Mouse (Mus musculus): ENCODE results near the gene Gm20388.

Gm20388 gene

GRCm38 (mm10) chr8:120191633-120192032 is 281.0 kb downstream of the Gm20388 start:
- no peak for DNase-seq (ENCODE audit: low spot score in 2 of 2)

GRCm38 (mm10) chr8:120192118-120192517 is 281.5 kb downstream of the Gm20388 start:
- DNase-seq (ENCODE audit: low spot score in 2 of 2) = no peak

- DNase-seq (ENCODE audit: low spot score in 2 of 2) = no peak
Measured at GRCm38 (mm10) chr8:120201351-120201750, 290.7 kb downstream of the Gm20388 start.

- no peak for DNase-seq (ENCODE audit: low spot score in 2 of 2)
Measured at GRCm38 (mm10) chr8:120202546-120202945, 291.9 kb downstream of the Gm20388 start.

- DNase-seq (ENCODE audit: low spot score in 2 of 2) = no peak
Measured at GRCm38 (mm10) chr8:120204736-120205360, 294.2 kb downstream of the Gm20388 start.

- no peak for DNase-seq (ENCODE audit: low spot score in 2 of 2)
Measured at GRCm38 (mm10) chr8:120205916-120206315, 295.3 kb downstream of the Gm20388 start.

- DNase-seq (ENCODE audit: low spot score in 2 of 2) = no peak
Measured at GRCm38 (mm10) chr8:120207364-120207763, 296.7 kb downstream of the Gm20388 start.

GRCm38 (mm10) chr8:120208113-120208512 is 297.5 kb downstream of the Gm20388 start:
- DNase-seq (ENCODE audit: low spot score in 2 of 2) = no peak

- no peak for DNase-seq (ENCODE audit: low spot score in 2 of 2)
Measured at GRCm38 (mm10) chr8:120211345-120211744, 300.7 kb downstream of the Gm20388 start.

- DNase-seq (ENCODE audit: low spot score in 2 of 2) = no peak
Measured at GRCm38 (mm10) chr8:120212596-120212995, 302.0 kb downstream of the Gm20388 start.

GRCm38 (mm10) chr8:120213229-120213628 is 302.6 kb downstream of the Gm20388 start:
- DNase-seq (ENCODE audit: low spot score in 2 of 2) = no peak

GRCm38 (mm10) chr8:120213939-120214338 is 303.3 kb downstream of the Gm20388 start:
- no peak for DNase-seq (ENCODE audit: low spot score in 2 of 2)

GRCm38 (mm10) chr8:120215416-120216141 is 304.9 kb downstream of the Gm20388 start:
- DNase-seq (ENCODE audit: low spot score in 2 of 2) = no peak

- DNase-seq (ENCODE audit: low spot score in 2 of 2) = no peak
Measured at GRCm38 (mm10) chr8:120216855-120217830, 306.5 kb downstream of the Gm20388 start.

- DNase-seq (ENCODE audit: low spot score in 2 of 2) = no peak
Measured at GRCm38 (mm10) chr8:120222548-120222947, 311.9 kb downstream of the Gm20388 start.

GRCm38 (mm10) chr8:120224521-120225420 is 314.1 kb downstream of the Gm20388 start:
- no peak for DNase-seq (ENCODE audit: low spot score in 2 of 2)

GRCm38 (mm10) chr8:120225421-120226151 is 314.9 kb downstream of the Gm20388 start:
- DNase-seq (ENCODE audit: low spot score in 2 of 2) = no peak

- no peak for DNase-seq (ENCODE audit: low spot score in 2 of 2)
Measured at GRCm38 (mm10) chr8:120226700-120227577, 316.3 kb downstream of the Gm20388 start.

- no peak for DNase-seq (ENCODE audit: low spot score in 2 of 2)
Measured at GRCm38 (mm10) chr8:120227578-120227876, 316.9 kb downstream of the Gm20388 start.
